Mouse (Mus musculus) A20 (cell line): Measurements from ENCODE around the gene Olfr827.

Experiments
- DNase-seq: peaks from one replicate; pipeline ENCODE4 v3.0.0-alpha.2; 2011; ENCODE audit warnings: low read depth, low spot score

The Olfr827 gene

DNA sequence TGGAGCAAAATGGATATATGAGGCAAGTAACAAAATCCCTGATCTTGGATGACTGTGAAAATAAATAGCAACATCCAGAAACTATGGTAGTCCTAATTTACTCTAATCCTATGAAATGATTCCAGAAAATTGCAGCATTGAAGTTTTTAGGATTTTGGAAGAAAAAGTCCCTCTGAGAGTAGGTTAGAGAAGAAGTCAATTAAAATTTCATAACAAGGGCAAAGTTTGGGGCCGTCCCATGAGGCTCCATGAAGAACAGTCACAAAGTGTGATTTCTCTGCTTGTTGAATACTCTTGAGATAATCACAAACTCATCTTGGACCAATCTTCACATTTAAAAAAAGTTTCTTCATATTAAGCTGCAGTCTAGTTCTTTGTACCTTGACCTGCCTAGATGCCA lies at the start of gene Olfr827:
Gene Olfr827, minus strand, starts transcription at position 101 of the 400 bp plus-strand sequence.
- DNase-seq, result no peak

DNA sequence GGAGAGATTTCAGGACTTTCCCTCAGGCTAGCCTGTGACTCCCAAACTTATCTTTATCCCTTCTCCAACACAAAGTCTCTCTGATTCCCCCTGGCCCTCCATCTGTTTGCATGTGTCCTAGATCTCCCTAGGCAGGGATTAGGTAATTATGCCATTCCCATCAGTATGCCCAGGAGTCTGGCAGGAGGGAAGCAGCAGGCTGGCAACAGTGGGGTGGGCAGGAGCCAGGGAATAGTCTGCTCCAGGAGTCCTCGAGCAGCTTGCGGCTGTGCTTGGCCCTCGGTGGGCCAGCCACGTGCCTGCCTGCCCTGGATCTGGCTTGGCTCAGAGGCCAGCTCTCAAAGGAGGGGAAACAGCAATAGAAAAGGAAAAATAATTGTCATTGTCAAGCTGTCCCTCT lies 49.0 kb upstream of the Olfr827 start:
- DNase-seq, result no peak

DNA sequence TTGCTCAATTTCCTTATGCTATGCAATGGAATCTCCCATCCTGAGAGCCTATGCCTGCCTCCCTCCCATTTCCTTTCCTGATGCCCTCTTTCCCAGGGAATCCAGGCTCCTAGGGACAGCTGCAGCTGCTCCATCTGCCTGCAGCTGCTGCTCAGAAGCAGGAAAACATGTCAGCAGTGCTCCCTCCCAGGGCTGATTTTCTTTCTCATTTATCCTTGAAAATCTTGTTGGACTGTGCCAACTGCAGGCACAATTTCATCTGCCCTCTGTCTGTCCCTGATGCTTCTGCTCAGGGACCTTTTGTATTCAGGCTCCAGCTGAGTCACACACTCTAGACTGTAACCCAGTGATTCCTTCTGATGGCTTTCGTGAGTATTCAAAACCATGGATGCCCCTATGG lies 45.3 kb upstream of the Olfr827 start:
- DNase-seq, result no peak

DNA sequence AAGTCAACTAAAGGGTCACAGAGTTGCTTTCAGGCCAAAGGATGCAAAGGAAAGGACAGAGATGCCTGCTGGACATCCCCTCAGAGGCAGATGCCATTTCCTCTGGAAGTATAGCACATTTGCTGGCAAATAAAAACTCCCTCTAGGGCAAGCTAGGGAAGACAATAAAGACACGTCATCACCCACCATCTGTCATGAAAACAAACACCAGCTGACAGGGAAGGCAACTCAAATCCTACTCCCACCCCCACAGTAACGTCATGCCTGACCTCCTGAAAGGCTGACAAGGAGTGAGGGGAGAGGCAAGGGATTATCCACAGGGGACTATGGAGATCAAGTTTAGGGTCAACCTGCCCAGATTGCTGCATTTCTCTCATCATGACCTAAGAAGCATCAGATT lies 30.1 kb upstream of the Olfr827 start:
- no peak for DNase-seq

DNA sequence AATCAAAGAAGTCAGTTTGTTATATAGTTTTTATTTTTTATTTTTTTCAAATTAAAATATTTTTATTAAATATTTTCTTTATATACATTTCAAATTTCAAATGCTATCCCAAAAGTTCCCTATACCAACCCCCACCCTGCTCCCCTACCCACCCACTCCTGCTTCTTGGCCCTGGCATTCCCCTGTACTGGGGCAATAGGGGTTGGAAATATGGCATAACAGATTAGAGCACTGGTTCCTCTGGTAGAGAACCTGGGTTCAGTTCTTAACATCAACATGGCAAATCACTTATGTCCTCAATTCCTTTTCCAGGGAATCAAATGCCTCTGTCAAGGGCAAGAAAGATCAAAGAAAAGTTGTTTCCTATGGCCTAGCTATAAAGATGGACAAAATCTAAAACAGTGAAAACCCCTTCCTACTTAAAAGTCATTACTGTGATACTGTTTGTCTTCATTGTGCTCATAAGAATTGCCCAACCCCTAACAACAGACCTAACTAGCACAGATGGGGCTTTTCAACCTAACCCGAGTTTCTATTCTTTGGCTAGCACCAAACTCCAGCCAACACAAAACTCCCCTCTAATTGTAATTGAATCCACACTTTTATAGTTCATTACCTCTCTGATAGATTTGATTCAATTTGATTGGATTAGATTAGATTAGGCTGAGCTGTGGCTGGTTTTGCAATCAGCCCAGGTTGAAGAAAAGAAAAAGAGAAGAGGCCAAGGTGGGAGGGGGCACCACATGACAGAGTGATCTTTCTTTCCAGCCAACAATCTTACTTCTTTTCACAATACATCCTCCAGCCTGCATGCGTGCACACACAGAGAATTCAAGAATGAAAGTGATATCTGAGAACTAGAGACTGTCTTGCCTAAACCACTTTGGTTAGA lies 24.4 kb upstream of the Olfr827 start:
- DNase-seq, result no peak

DNA sequence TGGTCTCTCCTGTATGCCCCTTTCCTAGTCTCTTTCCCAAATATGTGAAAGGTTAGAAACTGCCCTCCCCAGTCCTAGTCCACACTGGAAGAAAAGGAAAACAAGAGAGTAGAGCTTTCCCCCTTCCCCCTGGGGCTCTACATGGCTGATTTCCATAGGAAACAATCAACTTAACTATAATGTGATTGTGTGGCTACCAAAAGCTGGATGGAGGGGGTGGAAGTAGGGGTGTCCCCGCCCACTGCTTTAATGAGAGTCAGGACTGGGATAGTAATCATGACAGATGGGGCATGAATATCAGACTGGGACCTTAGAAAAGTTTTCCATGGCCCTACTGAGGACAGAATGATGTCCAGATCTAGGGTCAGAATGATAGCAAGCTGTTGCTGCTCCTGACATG lies 20.4 kb upstream of the Olfr827 start:
- DNase-seq, result no peak

DNA sequence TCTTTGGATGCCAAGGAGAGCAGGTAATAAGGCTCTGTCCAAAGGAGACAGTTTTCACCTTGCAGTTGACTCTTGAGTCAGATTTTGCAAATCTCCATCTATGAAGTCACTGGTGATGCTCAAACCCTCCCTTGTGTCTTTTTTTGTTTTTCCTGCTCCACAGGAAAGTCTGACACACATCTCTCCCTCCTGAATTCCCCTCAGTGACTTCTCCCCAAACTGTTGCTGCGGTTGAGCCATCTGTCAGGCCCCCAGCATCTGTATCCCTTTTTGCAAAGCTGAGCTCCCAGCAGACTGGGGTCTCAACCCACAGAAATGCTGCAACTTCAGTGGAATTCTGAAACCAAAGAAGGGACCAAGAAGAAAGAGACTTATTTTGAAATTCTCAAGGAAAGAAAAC lies 17.9 kb upstream of the Olfr827 start:
- no peak for DNase-seq

DNA sequence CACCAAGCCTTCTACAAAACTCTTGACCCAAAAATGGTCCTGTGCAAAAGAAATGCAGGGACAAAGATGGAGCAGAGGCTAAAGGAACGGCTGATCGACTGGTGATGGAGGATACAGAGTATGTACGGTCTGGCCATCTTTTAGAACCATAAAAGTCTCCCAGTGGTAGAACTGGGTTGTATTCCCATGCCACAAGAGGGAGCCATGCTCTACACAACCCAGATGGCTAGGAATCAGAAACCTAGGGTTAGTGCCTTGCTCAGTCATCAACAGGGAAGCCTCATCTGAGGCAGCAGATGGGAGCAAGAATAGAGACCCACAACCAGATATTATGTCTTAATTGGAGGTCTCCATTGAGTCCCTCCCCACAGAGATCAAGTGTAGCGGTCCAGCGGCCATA lies 15.4 kb upstream of the Olfr827 start:
- peak; percentile 51 for DNase-seq

DNA sequence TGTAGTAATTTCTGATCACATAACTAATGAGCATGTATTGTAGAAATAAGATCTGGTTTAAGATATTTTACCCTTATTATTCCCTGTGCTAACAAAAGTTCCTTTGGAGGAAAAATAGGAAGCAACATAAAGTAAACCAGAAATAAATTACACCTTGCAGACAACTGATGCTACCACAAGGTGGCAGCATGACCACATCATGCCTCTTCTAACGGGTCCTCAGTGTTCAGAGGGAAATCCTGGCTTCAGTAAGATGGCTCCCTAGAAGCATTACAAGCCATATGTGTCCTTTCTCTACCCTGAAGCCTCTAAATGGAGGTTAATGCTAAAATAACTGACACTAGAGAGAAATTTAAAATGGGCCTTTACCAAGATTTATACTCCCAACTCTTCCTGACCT lies 14.0 kb upstream of the Olfr827 start:
- DNase-seq, result peak; percentile 72

DNA sequence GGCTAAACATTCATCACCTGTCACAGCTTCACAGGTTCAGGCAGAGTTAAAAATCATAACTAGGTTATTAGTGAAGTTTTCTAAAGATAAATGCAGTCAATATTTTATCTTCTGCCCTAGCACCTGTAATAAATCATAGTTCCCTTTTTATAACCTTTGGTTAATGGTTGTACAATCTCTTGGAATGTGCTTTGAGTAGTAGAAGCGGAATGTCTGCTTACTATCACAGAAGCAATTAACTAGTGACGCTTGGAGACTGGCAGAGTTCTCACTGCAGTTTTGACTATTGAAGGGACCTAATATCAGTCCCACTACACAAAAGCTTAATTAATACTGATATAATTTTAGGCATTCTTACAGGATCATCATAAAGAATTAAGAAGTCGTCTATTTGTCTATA lies 10.8 kb upstream of the Olfr827 start:
- DNase-seq, result no peak

DNA sequence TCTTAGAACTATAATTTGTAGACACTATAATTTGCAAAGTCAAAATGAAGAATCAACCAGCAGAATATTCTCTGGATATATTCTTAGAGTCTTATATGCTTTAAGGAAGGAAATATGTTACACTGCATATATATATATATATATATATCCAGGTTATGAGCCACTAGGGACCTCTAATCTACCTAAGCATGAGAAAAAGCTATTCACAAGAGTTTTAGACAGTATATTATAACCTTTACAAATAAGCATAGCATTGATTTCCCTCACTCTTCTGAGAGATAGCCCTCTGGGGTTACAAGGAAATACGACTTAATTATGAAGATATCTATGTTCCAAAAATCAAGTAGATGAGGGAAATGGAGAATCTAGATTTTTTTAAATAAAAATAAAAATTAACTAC lies 30.1 kb downstream of the Olfr827 start, which contains the start of gene Olfr826:
Gene Olfr826, minus strand, starts transcription at position 101 of the 400 bp plus-strand sequence.
- DNase-seq, result no peak

DNA sequence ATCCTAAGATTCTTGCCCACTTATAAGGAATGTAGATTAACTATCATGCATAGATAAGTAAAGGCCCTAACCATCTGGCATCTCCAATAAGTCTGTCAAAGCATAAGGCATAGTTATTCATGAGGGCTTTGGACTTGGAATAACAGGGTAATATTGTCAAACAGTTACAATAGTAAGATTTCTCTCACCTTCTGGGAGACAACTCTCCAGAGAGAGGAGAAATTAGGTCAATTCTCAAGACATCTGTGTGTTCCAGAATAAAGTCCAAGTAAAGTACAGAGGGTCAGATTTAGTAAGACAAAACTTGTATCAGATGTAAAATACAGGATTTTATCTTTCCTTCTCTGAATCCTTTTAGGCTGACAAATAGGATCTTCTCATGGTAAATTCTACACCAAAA lies 47.5 kb downstream of the Olfr827 start, which contains the start of gene Olfr825:
Gene Olfr825, minus strand, starts transcription at position 101 of the 400 bp plus-strand sequence.
- DNase-seq, result no peak

DNA sequence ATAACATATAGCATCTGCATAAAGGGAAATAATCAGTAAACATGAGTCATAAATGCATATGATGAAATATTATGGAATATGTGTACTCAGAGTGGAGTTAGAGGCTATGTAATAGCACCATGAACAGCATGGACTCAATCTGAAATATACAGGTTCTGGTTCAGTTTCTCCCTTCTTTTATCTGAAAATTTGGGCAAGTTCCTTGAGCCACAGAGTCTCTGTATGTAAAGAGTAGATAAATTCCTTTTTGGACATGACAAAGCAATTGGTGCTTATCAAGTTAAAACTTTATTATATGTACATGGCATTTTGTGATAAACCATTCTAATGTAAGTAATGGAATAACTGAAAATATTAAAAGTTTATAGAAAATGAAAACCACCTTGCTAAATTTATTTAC lies 49.0 kb downstream of the Olfr827 start:
- DNase-seq, result no peak
